Mouse (Mus musculus): ENCODE results near the gene Bbc3. TPM values are rescaled to one million over a fixed set of nuclear protein-coding genes. Genes with fewer than 3 reads are reported as not detected.

Bbc3 gene
- total and polyA plus RNA-seq, 2 experiments from 2014 or later = 5.6 to 7.3 TPM

GRCm38 (mm10) chr7:16310020-16310520 is 1.9 kb downstream of the Bbc3 start:
- peaks cover 7% of the 10 kb centered on the region; the same call in 1 of the 2 replicates for H3K4me1 ChIP-seq (ENCODE audit: control insufficient read depth, insufficient read depth)
- WGBS = 0% methylated on average over 25 of the region's 56 CpGs

GRCm38 (mm10) chr7:16310521-16311452 is 2.6 kb downstream of the Bbc3 start:
- no peak for ATAC-seq (ENCODE audit: insufficient read depth, low read depth)
- WGBS = under 1% methylated on average over 30 of the region's 31 CpGs
- H3K4me1 ChIP-seq (ENCODE audit: control insufficient read depth, insufficient read depth) = peaks cover 7% of the 10 kb centered on the region; the same call in 1 of the 2 replicates

More at GRCm38 (mm10) chr7:16310020-16310520, 1.9 kb downstream of the Bbc3 start:
- ATAC-seq (ENCODE audit: insufficient read depth, low read depth) = peak; percentile 3; the same call in 1 of the 2 replicates
- Histone ChIP-seq H3K27ac (ENCODE audit: low read depth) (peak overlapping the region; percentile 99), H3K9ac (replicated peaks; ENCODE audit: low read depth, low read length) (peak overlapping the region; percentile 38), H3K27me3 (ENCODE audit: control insufficient read depth, insufficient read depth, low read length) (no peaks in the 10 kb centered on the region), H3K4me2 (ENCODE audit: low read depth, low read length) (peak overlapping the region; percentile 82), H3K4me3 (ENCODE audit: low read depth, low read length) (peak overlapping the region; percentile 75), H3K9me3 (replicated peaks; ENCODE audit: control insufficient read depth, low read length) (no peaks in the 10 kb centered on the region), H3K36me3 (replicated peaks; ENCODE audit: control insufficient read depth, insufficient read depth, low read length) (no peaks in the 10 kb centered on the region)
- DNase-seq (ENCODE audit: low spot score) = no peak
- no peak for TF ChIP-seq EP300 (IDR thresholded peaks at IDR 0.05; ENCODE audit: low read depth)
- TF ChIP-seq CTCF (IDR thresholded peaks at IDR 0.05; ENCODE audit: low read depth) = peak; percentile 57

GRCm38 (mm10) chr7:16311453-16312004 is 3.3 kb downstream of the Bbc3 start:
- Histone ChIP-seq H3K36me3 (replicated peaks; ENCODE audit: control insufficient read depth, insufficient read depth, low read length) (0 out of 2 replicates have a peak, but pooled peaks cover under 1% of the 10 kb centered on the region), H3K9ac (replicated peaks; ENCODE audit: low read depth, low read length) (peak overlapping the region; percentile 82), H3K27ac (ENCODE audit: low read depth) (peak overlapping the region; percentile 99), H3K4me2 (ENCODE audit: low read depth, low read length) (peak overlapping the region; percentile 82), H3K9me3 (replicated peaks; ENCODE audit: control insufficient read depth, low read length) (no peaks in the 10 kb centered on the region), H3K4me1 (ENCODE audit: control insufficient read depth, insufficient read depth) (peaks cover 7% of the 10 kb centered on the region; the same call in 1 of the 2 replicates), H3K27me3 (ENCODE audit: control insufficient read depth, insufficient read depth, low read length) (no peaks in the 10 kb centered on the region), H3K4me3 (ENCODE audit: low read depth, low read length) (peak overlapping the region; percentile 75)
- ATAC-seq (ENCODE audit: insufficient read depth, low read depth) (no peak), DNase-seq (ENCODE audit: low spot score) (no peak)
- under 1% methylated on average over 14 of the region's 14 CpGs for WGBS
- TF ChIP-seq CTCF (IDR thresholded peaks at IDR 0.05; ENCODE audit: low read depth) (no peak), EP300 (IDR thresholded peaks at IDR 0.05; ENCODE audit: low read depth) (no peak)

More at GRCm38 (mm10) chr7:16310521-16311452, 2.6 kb downstream of the Bbc3 start:
- Histone ChIP-seq H3K4me2 (ENCODE audit: low read depth, low read length) (peak overlapping the region; percentile 82), H3K9ac (replicated peaks; ENCODE audit: low read depth, low read length) (peak overlapping the region; percentile 38), H3K36me3 (replicated peaks; ENCODE audit: control insufficient read depth, insufficient read depth, low read length) (no peaks in the 10 kb centered on the region), H3K27me3 (ENCODE audit: control insufficient read depth, insufficient read depth, low read length) (no peaks in the 10 kb centered on the region), H3K9me3 (replicated peaks; ENCODE audit: control insufficient read depth, low read length) (no peaks in the 10 kb centered on the region), H3K27ac (ENCODE audit: low read depth) (peak overlapping the region; percentile 99), H3K4me3 (ENCODE audit: low read depth, low read length) (peak overlapping the region; percentile 75)
- DNase-seq (ENCODE audit: low spot score) = no peak
- TF ChIP-seq CTCF (IDR thresholded peaks at IDR 0.05; ENCODE audit: low read depth) (no peak), EP300 (IDR thresholded peaks at IDR 0.05; ENCODE audit: low read depth) (no peak)

GRCm38 (mm10) chr7:16312011-16312671 is 3.9 kb downstream of the Bbc3 start:
- no peak for DNase-seq (ENCODE audit: low spot score)
- peak overlapping the region; percentile 82 for H3K4me2 ChIP-seq (ENCODE audit: low read depth, low read length)
- peak overlapping the region; percentile 75 for H3K4me3 ChIP-seq (ENCODE audit: low read depth, low read length)
- peaks cover 7% of the 10 kb centered on the region for H3K36me3 ChIP-seq (replicated peaks; ENCODE audit: control insufficient read depth, insufficient read depth, low read length)
- peak; percentile 15 for ATAC-seq (ENCODE audit: insufficient read depth, low read depth)
- peak overlapping the region; percentile 82 for H3K9ac ChIP-seq (replicated peaks; ENCODE audit: low read depth, low read length)
- under 1% methylated on average over 45 of the region's 49 CpGs for WGBS
- H3K9me3 ChIP-seq (replicated peaks; ENCODE audit: control insufficient read depth, low read length) = no peaks in the 10 kb centered on the region
- peaks cover 7% of the 10 kb centered on the region; the same call in 1 of the 2 replicates for H3K4me1 ChIP-seq (ENCODE audit: control insufficient read depth, insufficient read depth)
- peak overlapping the region; percentile 99 for H3K27ac ChIP-seq (ENCODE audit: low read depth)
- H3K27me3 ChIP-seq (ENCODE audit: control insufficient read depth, insufficient read depth, low read length) = no peaks in the 10 kb centered on the region
- TF ChIP-seq EP300 (IDR thresholded peaks at IDR 0.05; ENCODE audit: low read depth) (no peak), CTCF (IDR thresholded peaks at IDR 0.05; ENCODE audit: low read depth) (no peak)

All from heart, postnatal 0 days (tissue).